Mouse (Mus musculus) embryonic facial prominence, embryonic 15.5 days (tissue): ENCODE results near the gene Strip1. TPM values are rescaled to one million over a fixed set of nuclear protein-coding genes. Genes with fewer than 3 reads are reported as not detected.
"Not testable (repeated sequence)": the region's sequence is repeated elsewhere in the genome, so short reads cannot be mapped to it uniquely, and the experiment has no call there.

Source experiments
- ATAC-seq: fragments of 200-750 bp; cut with Nextera tagmentation; 2 replicates; pipeline ENCODE4 v1.8.0; 2017; ENCODE audit warnings: low read depth, moderate TSS enrichment; ENCODE audit not compliant: insufficient number of reproducible peaks, low FRiP score, low TSS enrichment
- H3K27ac ChIP-seq: fragments of 300-500 bp; sonication (generic); replicated peaks from 2 replicates; pipeline ENCODE4 v1.5.1; 2015; ENCODE audit warnings: mild to moderate bottlenecking, inconsistent platforms
- H3K27me3 ChIP-seq: fragments of 300-500 bp; sonication (generic); 2 replicates; pipeline ENCODE4 v1.6.1; 2015; ENCODE audit warnings: inconsistent platforms
- H3K36me3 ChIP-seq: fragments of 300-500 bp; sonication (generic); 2 replicates; pipeline ENCODE4 v1.6.1; 2015; ENCODE audit warnings: mild to moderate bottlenecking, inconsistent platforms
- H3K4me1 ChIP-seq: fragments of 300-500 bp; sonication (generic); 2 replicates; pipeline ENCODE4 v1.6.1; 2015; ENCODE audit warnings: inconsistent platforms
- H3K4me2 ChIP-seq: fragments of 300-500 bp; sonication (generic); replicated peaks from 2 replicates; pipeline ENCODE4 v1.6.1; 2015; ENCODE audit warnings: mild to moderate bottlenecking, inconsistent platforms
- H3K4me3 ChIP-seq: fragments of 300-500 bp; sonication (generic); replicated peaks from 2 replicates; pipeline ENCODE4 v1.5.1; 2015; ENCODE audit warnings: mild to moderate bottlenecking, inconsistent platforms
- H3K9ac ChIP-seq: fragments of 300-500 bp; sonication (generic); 2 replicates; pipeline ENCODE4 v1.6.1; 2015; ENCODE audit warnings: inconsistent platforms
- H3K9me3 ChIP-seq: fragments of 300-500 bp; sonication (generic); replicated peaks from 2 replicates; pipeline ENCODE4 v1.6.1; 2016; ENCODE audit warnings: inconsistent platforms
- WGBS: fragments of 180-500 bp; shearing (Covaris S2); methylation state at CpG from one replicate; pipeline ENCODE4 v1.1.7; 2015; 5-methylcytosine and 5-hydroxymethylcytosine counted together
- polyA plus RNA-seq: library from polyadenylated mRNA; unstranded; fragments of >200 nt; fragmentation: Nextera tagmentation; extraction: Ambion mirVana; gene quantifications from 2 replicates; pipeline ENCODE4 v1.2.1, GENCODE M21; 2015

The Strip1 gene
- polyA plus RNA-seq, 1 experiment from 2014 or later: 55.8 TPM

- no peak overlapping the region for H3K9ac ChIP-seq
- H3K36me3 ChIP-seq: peaks cover 7% of the 10 kb centered on the region; the same call in 1 of the 2 replicates
- H3K27me3 ChIP-seq: no peaks in the 10 kb centered on the region
- no peak overlapping the region for H3K27ac ChIP-seq
- H3K9me3 ChIP-seq: no peaks in the 10 kb centered on the region
- 85% methylated on average over 3 of the region's 3 CpGs for WGBS
- H3K4me1 ChIP-seq: no peaks in the 10 kb centered on the region
- no peak overlapping the region for H3K4me3 ChIP-seq
- ATAC-seq: no peak
- H3K4me2 ChIP-seq: no peak overlapping the region
Measured at GRCm38 (mm10) chr3:107654861-107655260, 23.4 kb upstream of the Strip1 start.

- no peak overlapping the region for H3K4me2 ChIP-seq
- ATAC-seq: no peak
- H3K4me3 ChIP-seq: no peak overlapping the region
- no peaks in the 10 kb centered on the region for H3K9me3 ChIP-seq
- no peak overlapping the region for H3K27ac ChIP-seq
- no peak overlapping the region for H3K9ac ChIP-seq
- WGBS: 82% methylated on average over 3 of the region's 3 CpGs
- no peaks in the 10 kb centered on the region for H3K36me3 ChIP-seq
- no peaks in the 10 kb centered on the region for H3K27me3 ChIP-seq
- H3K4me1 ChIP-seq: peaks cover 2% of the 10 kb centered on the region; the same call in 1 of the 2 replicates
Measured at GRCm38 (mm10) chr3:107652968-107653367, 21.5 kb upstream of the Strip1 start.

GRCm38 (mm10) chr3:107650276-107650675 is 18.8 kb upstream of the Strip1 start:
- ATAC-seq, H3K36me3 ChIP-seq, H3K9me3 ChIP-seq, H3K4me2 ChIP-seq, H3K4me1 ChIP-seq, H3K27ac ChIP-seq, H3K4me3 ChIP-seq, H3K27me3 ChIP-seq, H3K9ac ChIP-seq: not testable (repeated sequence)
- 69% methylated on average over 5 of the region's 5 CpGs for WGBS

GRCm38 (mm10) chr3:107646947-107647346 is 15.5 kb upstream of the Strip1 start:
- H3K27me3 ChIP-seq: no peaks in the 10 kb centered on the region
- H3K4me1 ChIP-seq: peaks cover 4% of the 10 kb centered on the region; the same call in 1 of the 2 replicates
- no peak overlapping the region for H3K4me2 ChIP-seq
- no peak overlapping the region for H3K9ac ChIP-seq
- WGBS: 89% methylated on average over 3 of the region's 3 CpGs
- no peak overlapping the region for H3K27ac ChIP-seq
- no peaks in the 10 kb centered on the region for H3K9me3 ChIP-seq
- no peak for ATAC-seq
- no peak overlapping the region for H3K4me3 ChIP-seq
- no peaks in the 10 kb centered on the region for H3K36me3 ChIP-seq

- Histone ChIP-seq H3K27me3 (no peaks in the 10 kb centered on the region), H3K36me3 (no peaks in the 10 kb centered on the region), H3K9ac (no peak overlapping the region), H3K9me3 (no peaks in the 10 kb centered on the region), H3K4me3 (no peak overlapping the region), H3K4me2 (no peak overlapping the region), H3K4me1 (no peaks in the 10 kb centered on the region), H3K27ac (no peak overlapping the region)
- 70% methylated on average over 5 of the region's 5 CpGs for WGBS
- ATAC-seq: no peak
Measured at GRCm38 (mm10) chr3:107637606-107638172, 6.2 kb upstream of the Strip1 start.

- ATAC-seq: no peak
- Histone ChIP-seq H3K9me3 (no peaks in the 10 kb centered on the region), H3K36me3 (no peaks in the 10 kb centered on the region), H3K4me1 (no peaks in the 10 kb centered on the region), H3K27me3 (no peaks in the 10 kb centered on the region), H3K27ac (no peak overlapping the region), H3K4me3 (no peak overlapping the region), H3K9ac (no peak overlapping the region), H3K4me2 (no peak overlapping the region)
- WGBS: 63% methylated on average over 3 of the region's 3 CpGs
Measured at GRCm38 (mm10) chr3:107636236-107636635, 4.7 kb upstream of the Strip1 start.

GRCm38 (mm10) chr3:107635836-107636235 is 4.3 kb upstream of the Strip1 start:
- Histone ChIP-seq H3K27ac (no peak overlapping the region), H3K9me3 (no peaks in the 10 kb centered on the region), H3K36me3 (no peaks in the 10 kb centered on the region), H3K4me3 (no peak overlapping the region), H3K9ac (no peak overlapping the region), H3K4me1 (no peaks in the 10 kb centered on the region), H3K4me2 (no peak overlapping the region), H3K27me3 (no peaks in the 10 kb centered on the region)
- 51% methylated on average over 8 of the region's 8 CpGs for WGBS
- ATAC-seq: no peak

GRCm38 (mm10) chr3:107633906-107634305 is 2.4 kb upstream of the Strip1 start:
- Histone ChIP-seq H3K27me3 (no peaks in the 10 kb centered on the region), H3K4me1 (peaks cover 7% of the 10 kb centered on the region), H3K9ac (no peak overlapping the region), H3K27ac (no peak overlapping the region), H3K4me2 (no peak overlapping the region), H3K36me3 (0 out of 2 replicates have a peak, but pooled peaks cover 4% of the 10 kb centered on the region), H3K9me3 (no peaks in the 10 kb centered on the region), H3K4me3 (no peak overlapping the region)
- WGBS: 89% methylated on average over 9 of the region's 9 CpGs
- no peak for ATAC-seq

GRCm38 (mm10) chr3:107632786-107633185 is 1.3 kb upstream of the Strip1 start:
- no peak overlapping the region for H3K9ac ChIP-seq
- no peak overlapping the region for H3K27ac ChIP-seq
- H3K4me2 ChIP-seq: no peak overlapping the region
- WGBS: 92% methylated on average over 4 of the region's 4 CpGs
- no peaks in the 10 kb centered on the region for H3K27me3 ChIP-seq
- H3K4me1 ChIP-seq: peaks cover 7% of the 10 kb centered on the region
- ATAC-seq: no peak
- H3K36me3 ChIP-seq: 0 out of 2 replicates have a peak, but pooled peaks cover 4% of the 10 kb centered on the region
- H3K9me3 ChIP-seq: no peaks in the 10 kb centered on the region
- H3K4me3 ChIP-seq: no peak overlapping the region

GRCm38 (mm10) chr3:107630682-107631522 is 592 bp downstream of the Strip1 start, which contains the start of gene Gm10961:
Gm10961 (plus strand) TSS chr3:107631322.
- H3K27me3 ChIP-seq: no peaks in the 10 kb centered on the region
- peak within 1 kb of the TSS; percentile 99 for H3K4me3 ChIP-seq
- peak within 1 kb of the TSS; percentile 94 for H3K9ac ChIP-seq
- WGBS: under 1% methylated on average over 48 of the region's 48 CpGs
- no peaks in the 10 kb centered on the region for H3K9me3 ChIP-seq
- H3K36me3 ChIP-seq: peaks cover 22% of the 10 kb centered on the region
- H3K4me2 ChIP-seq: peak within 1 kb of the TSS; percentile 83
- ATAC-seq: peak; percentile 80
- H3K27ac ChIP-seq: peak within 1 kb of the TSS; percentile 95
- H3K4me1 ChIP-seq: peaks cover 7% of the 10 kb centered on the region

GRCm38 (mm10) chr3:107629411-107629810 is 2.1 kb downstream of the Strip1 start:
- WGBS: 88% methylated on average over 4 of the region's 4 CpGs
- Histone ChIP-seq H3K9ac (no peak overlapping the region), H3K36me3 (peaks cover 36% of the 10 kb centered on the region), H3K27me3 (no peaks in the 10 kb centered on the region), H3K4me2 (no peak overlapping the region), H3K27ac (no peak overlapping the region), H3K4me1 (peaks cover 7% of the 10 kb centered on the region), H3K4me3 (no peak overlapping the region), H3K9me3 (no peaks in the 10 kb centered on the region)
- ATAC-seq: no peak
